Mouse (Mus musculus): ENCODE results near the gene Card6. TPM values are rescaled to one million over a fixed set of nuclear protein-coding genes. Genes with fewer than 3 reads are reported as not detected.

The Card6 gene
- polyA plus RNA-seq (2012; rRNA removed) (0.76 and 0.98 TPM in 2 replicates), polyA plus RNA-seq (2014; fragmentation: Nextera tagmentation; extraction: Ambion mirVana) (0.54 and 1.3 TPM in 2 replicates)

- Histone ChIP-seq H3K27ac (replicated peaks; ENCODE audit: low read depth, low read length) (no peak within 1 kb of the TSS), H3K4me1 (ENCODE audit: control insufficient read depth, insufficient read depth, low read length) (no peaks in the 10 kb centered on the region), H3K27me3 (ENCODE audit: control insufficient read depth, insufficient read depth, low read length) (no peaks in the 10 kb centered on the region), H3K4me3 (replicated peaks; ENCODE audit: low read length) (no peak within 1 kb of the TSS; the same call in 1 of the 2 replicates), H3K9ac (ENCODE audit: low read depth, low read length, severe bottlenecking) (no peak within 1 kb of the TSS), H3K36me3 (ENCODE audit: control insufficient read depth, insufficient read depth, low read length) (no peaks in the 10 kb centered on the region), H3K9me3 (ENCODE audit: control insufficient read depth, low read length) (no peaks in the 10 kb centered on the region), H3K4me2 (replicated peaks; ENCODE audit: low read depth, low read length, severe bottlenecking) (no peak within 1 kb of the TSS)
- no peak for TF ChIP-seq POLR2A (IDR thresholded peaks at IDR 0.05; ENCODE audit: borderline replicate concordance, extremely low read depth, insufficient read depth, insufficient read length)
- WGBS: 68% methylated on average over 21 of the region's 21 CpGs
- DNase-seq (ENCODE audit: low spot score): no peak
- ATAC-seq (ENCODE audit: low FRiP score, low read depth): no peak
These were observed at the start of gene Card6 for GRCm38 (mm10) chr15:5107686-5108654. TSS of gene Card6 (minus strand) at chr15:5108539.

- no peak for DNase-seq (ENCODE audit: low spot score)
- Histone ChIP-seq H3K4me1 (ENCODE audit: control insufficient read depth, insufficient read depth, low read length) (no peaks in the 10 kb centered on the region), H3K36me3 (ENCODE audit: control insufficient read depth, insufficient read depth, low read length) (peaks cover 8% of the 10 kb centered on the region; the same call in 1 of the 2 replicates), H3K27ac (replicated peaks; ENCODE audit: low read depth, low read length) (no peak overlapping the region), H3K4me3 (replicated peaks; ENCODE audit: low read length) (no peak overlapping the region), H3K9me3 (ENCODE audit: control insufficient read depth, low read length) (no peaks in the 10 kb centered on the region), H3K27me3 (ENCODE audit: control insufficient read depth, insufficient read depth, low read length) (no peaks in the 10 kb centered on the region), H3K4me2 (replicated peaks; ENCODE audit: low read depth, low read length, severe bottlenecking) (no peak overlapping the region), H3K9ac (ENCODE audit: low read depth, low read length, severe bottlenecking) (no peak overlapping the region)
- no peak for ATAC-seq (ENCODE audit: low FRiP score, low read depth)
- no peak for TF ChIP-seq POLR2A (IDR thresholded peaks at IDR 0.05; ENCODE audit: borderline replicate concordance, extremely low read depth, insufficient read depth, insufficient read length)
- WGBS: 78% methylated on average over 1 of the region's 1 CpGs
These were observed 49.0 kb upstream of the Card6 start for GRCm38 (mm10) chr15:5157386-5157785.

GRCm38 (mm10) chr15:5156355-5156754, 48.0 kb upstream of the Card6 start:
- Histone ChIP-seq H3K9me3 (ENCODE audit: control insufficient read depth, low read length) (no peaks in the 10 kb centered on the region), H3K27ac (replicated peaks; ENCODE audit: low read depth, low read length) (no peak overlapping the region), H3K4me1 (ENCODE audit: control insufficient read depth, insufficient read depth, low read length) (no peaks in the 10 kb centered on the region), H3K4me3 (replicated peaks; ENCODE audit: low read length) (no peak overlapping the region), H3K27me3 (ENCODE audit: control insufficient read depth, insufficient read depth, low read length) (no peaks in the 10 kb centered on the region), H3K9ac (ENCODE audit: low read depth, low read length, severe bottlenecking) (no peak overlapping the region), H3K36me3 (ENCODE audit: control insufficient read depth, insufficient read depth, low read length) (peaks cover 8% of the 10 kb centered on the region; the same call in 1 of the 2 replicates), H3K4me2 (replicated peaks; ENCODE audit: low read depth, low read length, severe bottlenecking) (no peak overlapping the region)
- no peak for TF ChIP-seq POLR2A (IDR thresholded peaks at IDR 0.05; ENCODE audit: borderline replicate concordance, extremely low read depth, insufficient read depth, insufficient read length)
- ATAC-seq (ENCODE audit: low FRiP score, low read depth): no peak
- DNase-seq (ENCODE audit: low spot score): no peak
- WGBS: 86% methylated on average over 4 of the region's 4 CpGs

GRCm38 (mm10) chr15:5155093-5155492, 46.8 kb upstream of the Card6 start:
- TF ChIP-seq POLR2A (IDR thresholded peaks at IDR 0.05; ENCODE audit: borderline replicate concordance, extremely low read depth, insufficient read depth, insufficient read length): no peak
- Histone ChIP-seq H3K27ac (replicated peaks; ENCODE audit: low read depth, low read length) (no peak overlapping the region), H3K4me1 (ENCODE audit: control insufficient read depth, insufficient read depth, low read length) (no peaks in the 10 kb centered on the region), H3K4me3 (replicated peaks; ENCODE audit: low read length) (no peak overlapping the region), H3K36me3 (ENCODE audit: control insufficient read depth, insufficient read depth, low read length) (0 out of 2 replicates have a peak, but pooled peaks cover 1% of the 10 kb centered on the region), H3K27me3 (ENCODE audit: control insufficient read depth, insufficient read depth, low read length) (no peaks in the 10 kb centered on the region), H3K9ac (ENCODE audit: low read depth, low read length, severe bottlenecking) (no peak overlapping the region), H3K4me2 (replicated peaks; ENCODE audit: low read depth, low read length, severe bottlenecking) (no peak overlapping the region), H3K9me3 (ENCODE audit: control insufficient read depth, low read length) (no peaks in the 10 kb centered on the region)
- WGBS: 60% methylated on average over 5 of the region's 5 CpGs
- no peak for ATAC-seq (ENCODE audit: low FRiP score, low read depth)
- DNase-seq (ENCODE audit: low spot score): no peak

GRCm38 (mm10) chr15:5154621-5155020, 46.3 kb upstream of the Card6 start:
- no peak for DNase-seq (ENCODE audit: low spot score)
- no peak for ATAC-seq (ENCODE audit: low FRiP score, low read depth)
- no peaks in the 10 kb centered on the region for H3K4me1 ChIP-seq (ENCODE audit: control insufficient read depth, insufficient read depth, low read length)

More at GRCm38 (mm10) chr15:5154621-5155020, 46.3 kb upstream of the Card6 start:
- Histone ChIP-seq H3K27me3 (ENCODE audit: control insufficient read depth, insufficient read depth, low read length) (no peaks in the 10 kb centered on the region), H3K4me2 (replicated peaks; ENCODE audit: low read depth, low read length, severe bottlenecking) (no peak overlapping the region), H3K4me3 (replicated peaks; ENCODE audit: low read length) (no peak overlapping the region), H3K27ac (replicated peaks; ENCODE audit: low read depth, low read length) (no peak overlapping the region), H3K9me3 (ENCODE audit: control insufficient read depth, low read length) (no peaks in the 10 kb centered on the region), H3K36me3 (ENCODE audit: control insufficient read depth, insufficient read depth, low read length) (no peaks in the 10 kb centered on the region), H3K9ac (ENCODE audit: low read depth, low read length, severe bottlenecking) (no peak overlapping the region)
- TF ChIP-seq POLR2A (IDR thresholded peaks at IDR 0.05; ENCODE audit: borderline replicate concordance, extremely low read depth, insufficient read depth, insufficient read length): no peak
- WGBS: 84% methylated on average over 9 of the region's 9 CpGs

All from limb, embryonic 14.5 days (tissue).